Mouse (Mus musculus) embryonic facial prominence, embryonic 15.5 days (tissue): ENCODE measurements at regions not wholly inside any gene's neighbourhood (a gene's known extent, or its start where the extent isn't known, plus 50 kb on each side); places are given as distances from the start of the nearest gene placed in this dataset.
A peak's percentile ranks its signal among the peaks of the same experiment; 100 is the strongest.

ENCODE experiments used
- ATAC-seq: fragments of 200-750 bp; cut with Nextera tagmentation; 2 replicates; pipeline ENCODE4 v1.8.0; 2017; ENCODE audit warnings: low read depth, moderate TSS enrichment; ENCODE audit not compliant: insufficient number of reproducible peaks, low FRiP score, low TSS enrichment
- H3K27ac ChIP-seq: fragments of 300-500 bp; sonication (generic); replicated peaks from 2 replicates; pipeline ENCODE4 v1.5.1; 2015; ENCODE audit warnings: mild to moderate bottlenecking, inconsistent platforms
- H3K27me3 ChIP-seq: fragments of 300-500 bp; sonication (generic); 2 replicates; pipeline ENCODE4 v1.6.1; 2015; ENCODE audit warnings: inconsistent platforms
- H3K36me3 ChIP-seq: fragments of 300-500 bp; sonication (generic); 2 replicates; pipeline ENCODE4 v1.6.1; 2015; ENCODE audit warnings: mild to moderate bottlenecking, inconsistent platforms
- H3K4me1 ChIP-seq: fragments of 300-500 bp; sonication (generic); 2 replicates; pipeline ENCODE4 v1.6.1; 2015; ENCODE audit warnings: inconsistent platforms
- H3K4me2 ChIP-seq: fragments of 300-500 bp; sonication (generic); replicated peaks from 2 replicates; pipeline ENCODE4 v1.6.1; 2015; ENCODE audit warnings: mild to moderate bottlenecking, inconsistent platforms
- H3K4me3 ChIP-seq: fragments of 300-500 bp; sonication (generic); replicated peaks from 2 replicates; pipeline ENCODE4 v1.5.1; 2015; ENCODE audit warnings: mild to moderate bottlenecking, inconsistent platforms
- H3K9ac ChIP-seq: fragments of 300-500 bp; sonication (generic); 2 replicates; pipeline ENCODE4 v1.6.1; 2015; ENCODE audit warnings: inconsistent platforms
- H3K9me3 ChIP-seq: fragments of 300-500 bp; sonication (generic); replicated peaks from 2 replicates; pipeline ENCODE4 v1.6.1; 2016; ENCODE audit warnings: inconsistent platforms
- WGBS: fragments of 180-500 bp; shearing (Covaris S2); methylation state at CpG from one replicate; pipeline ENCODE4 v1.1.7; 2015; 5-methylcytosine and 5-hydroxymethylcytosine counted together

GRCm38 (mm10) chr12:12723724-12724487, 217.8 kb downstream of the Mycn start:
- Histone ChIP-seq H3K9ac (no peak overlapping the region), H3K27me3 (peaks cover under 1% of the 10 kb centered on the region; the same call in 1 of the 2 replicates), H3K4me3 (no peak overlapping the region), H3K4me2 (no peak overlapping the region), H3K27ac (no peak overlapping the region), H3K4me1 (no peaks in the 10 kb centered on the region), H3K36me3 (no peaks in the 10 kb centered on the region), H3K9me3 (no peaks in the 10 kb centered on the region)
- no peak for ATAC-seq
- WGBS, result 78% methylated on average over 12 of the region's 12 CpGs

GRCm38 (mm10) chr12:12722982-12723661, 218.6 kb downstream of the Mycn start:
- WGBS, result 52% methylated on average over 20 of the region's 20 CpGs
- Histone ChIP-seq H3K27me3 (peaks cover 3% of the 10 kb centered on the region; the same call in 1 of the 2 replicates), H3K4me1 (no peaks in the 10 kb centered on the region), H3K9me3 (no peaks in the 10 kb centered on the region), H3K36me3 (no peaks in the 10 kb centered on the region), H3K4me3 (no peak overlapping the region), H3K9ac (no peak overlapping the region), H3K4me2 (no peak overlapping the region), H3K27ac (no peak overlapping the region)
- no peak for ATAC-seq

- Histone ChIP-seq H3K36me3 (no peaks in the 10 kb centered on the region), H3K4me3 (no peak overlapping the region), H3K9me3 (no peaks in the 10 kb centered on the region), H3K27ac (0 out of 2 replicates have a peak overlapping the region, but pooled peaks have one; percentile 17), H3K4me1 (peaks cover 12% of the 10 kb centered on the region), H3K9ac (no peak overlapping the region), H3K27me3 (peaks cover 3% of the 10 kb centered on the region; the same call in 1 of the 2 replicates), H3K4me2 (no peak overlapping the region)
- WGBS, result 80% methylated on average over 9 of the region's 9 CpGs
- ATAC-seq, result no peak
These were observed 225.0 kb downstream of the Mycn start for GRCm38 (mm10) chr12:12716691-12717090.

GRCm38 (mm10) chr12:12715956-12716669, 225.6 kb downstream of the Mycn start:
- H3K4me2 ChIP-seq, result no peak overlapping the region
- peaks cover 3% of the 10 kb centered on the region; the same call in 1 of the 2 replicates for H3K27me3 ChIP-seq
- no peaks in the 10 kb centered on the region for H3K9me3 ChIP-seq
- no peaks in the 10 kb centered on the region for H3K36me3 ChIP-seq
- 0 out of 2 replicates have a peak overlapping the region, but pooled peaks have one; percentile 17 for H3K27ac ChIP-seq
- WGBS, result 74% methylated on average over 7 of the region's 7 CpGs
- no peak overlapping the region for H3K9ac ChIP-seq
- no peak for ATAC-seq
- H3K4me1 ChIP-seq, result peaks cover 12% of the 10 kb centered on the region
- H3K4me3 ChIP-seq, result no peak overlapping the region

GRCm38 (mm10) chr12:12715528-12715927, 226.2 kb downstream of the Mycn start:
- no peak overlapping the region for H3K4me2 ChIP-seq
- H3K27me3 ChIP-seq, result peaks cover 3% of the 10 kb centered on the region; the same call in 1 of the 2 replicates
- WGBS, result 38% methylated on average over 4 of the region's 4 CpGs
- no peak overlapping the region for H3K27ac ChIP-seq
- no peak overlapping the region for H3K4me3 ChIP-seq
- H3K36me3 ChIP-seq, result no peaks in the 10 kb centered on the region
- no peaks in the 10 kb centered on the region for H3K9me3 ChIP-seq
- no peak overlapping the region for H3K9ac ChIP-seq
- peaks cover 12% of the 10 kb centered on the region for H3K4me1 ChIP-seq
- no peak for ATAC-seq

- H3K4me3 ChIP-seq, result no peak overlapping the region
- no peaks in the 10 kb centered on the region for H3K36me3 ChIP-seq
- H3K27me3 ChIP-seq, result no peaks in the 10 kb centered on the region
- peaks cover 9% of the 10 kb centered on the region for H3K4me1 ChIP-seq
- no peak overlapping the region for H3K9ac ChIP-seq
- H3K9me3 ChIP-seq, result peaks cover 4% of the 10 kb centered on the region; the same call in 1 of the 2 replicates
- ATAC-seq, result no peak
- H3K4me2 ChIP-seq, result no peak overlapping the region
- H3K27ac ChIP-seq, result no peak overlapping the region
- 72% methylated on average over 6 of the region's 6 CpGs for WGBS
These were observed 231.5 kb downstream of the Mycn start for GRCm38 (mm10) chr12:12710184-12710609.

GRCm38 (mm10) chr12:12708954-12709523, 232.7 kb downstream of the Mycn start:
- H3K9me3 ChIP-seq, result peaks cover 4% of the 10 kb centered on the region; the same call in 1 of the 2 replicates
- H3K4me2 ChIP-seq, result peak overlapping the region; percentile 17; the same call in 1 of the 2 replicates
- no peak overlapping the region; the same call in 1 of the 2 replicates for H3K27ac ChIP-seq
- no peaks in the 10 kb centered on the region for H3K27me3 ChIP-seq
- ATAC-seq, result no peak
- H3K36me3 ChIP-seq, result no peaks in the 10 kb centered on the region
- no peak overlapping the region for H3K9ac ChIP-seq
- peaks cover 6% of the 10 kb centered on the region for H3K4me1 ChIP-seq
- H3K4me3 ChIP-seq, result no peak overlapping the region
- WGBS, result 16% methylated on average over 14 of the region's 14 CpGs

GRCm38 (mm10) chr12:12706326-12706920, 235.3 kb downstream of the Mycn start:
- Histone ChIP-seq H3K27me3 (no peaks in the 10 kb centered on the region), H3K4me2 (no peak overlapping the region), H3K9me3 (peaks cover 4% of the 10 kb centered on the region; the same call in 1 of the 2 replicates), H3K4me1 (peaks cover 6% of the 10 kb centered on the region), H3K36me3 (no peaks in the 10 kb centered on the region), H3K4me3 (no peak overlapping the region), H3K9ac (no peak overlapping the region), H3K27ac (no peak overlapping the region)
- no peak for ATAC-seq
- 89% methylated on average over 14 of the region's 14 CpGs for WGBS

- Histone ChIP-seq H3K36me3 (no peaks in the 10 kb centered on the region), H3K4me3 (no peak overlapping the region), H3K9ac (no peak overlapping the region), H3K4me1 (no peaks in the 10 kb centered on the region), H3K4me2 (no peak overlapping the region), H3K9me3 (no peaks in the 10 kb centered on the region), H3K27me3 (no peaks in the 10 kb centered on the region), H3K27ac (no peak overlapping the region)
- WGBS, result 37% methylated on average over 3 of the region's 3 CpGs
- no peak for ATAC-seq
These were observed 240.0 kb downstream of the Mycn start for GRCm38 (mm10) chr12:12701735-12702134.

- no peak overlapping the region for H3K4me3 ChIP-seq
- H3K9ac ChIP-seq, result no peak overlapping the region
- H3K27ac ChIP-seq, result no peak overlapping the region
- no peak overlapping the region for H3K4me2 ChIP-seq
- 71% methylated on average over 7 of the region's 7 CpGs for WGBS
- ATAC-seq, result no peak
- no peaks in the 10 kb centered on the region for H3K9me3 ChIP-seq
- no peaks in the 10 kb centered on the region for H3K27me3 ChIP-seq
- no peaks in the 10 kb centered on the region for H3K4me1 ChIP-seq
- no peaks in the 10 kb centered on the region for H3K36me3 ChIP-seq
These were observed 240.6 kb downstream of the Mycn start for GRCm38 (mm10) chr12:12701060-12701667.
